Mouse (Mus musculus): ENCODE data around the gene Prm2.

The Prm2 gene

GRCm38 (mm10) chr16:10796034-10796433, at the start of gene Prm2:
Prm2 (minus strand) TSS chr16:10796134.
- no peak for DNase-seq

- no peak for DNase-seq
Measured at GRCm38 (mm10) chr16:10844319-10844670, 48.4 kb upstream of the Prm2 start.

- DNase-seq = peak; percentile 67 to 82
Measured at GRCm38 (mm10) chr16:10843486-10844318, 47.8 kb upstream of the Prm2 start.

- no peak for DNase-seq
Measured at GRCm38 (mm10) chr16:10842282-10842855, 46.4 kb upstream of the Prm2 start.

GRCm38 (mm10) chr16:10840018-10840417, 44.1 kb upstream of the Prm2 start:
- no peak for DNase-seq

- peak; percentile 43 to 46 for DNase-seq
Measured at GRCm38 (mm10) chr16:10838487-10839245, 42.7 kb upstream of the Prm2 start.

- no peak for DNase-seq
Measured at GRCm38 (mm10) chr16:10837903-10838302, 42.0 kb upstream of the Prm2 start.

- no peak for DNase-seq
Measured at GRCm38 (mm10) chr16:10837250-10837649, 41.3 kb upstream of the Prm2 start.

GRCm38 (mm10) chr16:10836388-10836787, 40.5 kb upstream of the Prm2 start:
- DNase-seq = no peak

- peak; percentile 90 to 91 for DNase-seq
Measured at GRCm38 (mm10) chr16:10834911-10835587, 39.1 kb upstream of the Prm2 start, which contains the start of gene Rmi2. Rmi2 (plus strand) TSS chr16:10835059.

- no peak for DNase-seq
Measured at GRCm38 (mm10) chr16:10834542-10834910, 38.6 kb upstream of the Prm2 start.

GRCm38 (mm10) chr16:10828461-10828805, 32.5 kb upstream of the Prm2 start:
- DNase-seq = no peak

- no peak for DNase-seq
Measured at GRCm38 (mm10) chr16:10827766-10828460, 32.0 kb upstream of the Prm2 start.

- no peak for DNase-seq
Measured at GRCm38 (mm10) chr16:10827269-10827668, 31.3 kb upstream of the Prm2 start.

- no peak for DNase-seq
Measured at GRCm38 (mm10) chr16:10825840-10826239, 29.9 kb upstream of the Prm2 start.

GRCm38 (mm10) chr16:10824536-10824935, 28.6 kb upstream of the Prm2 start:
- DNase-seq = no peak

GRCm38 (mm10) chr16:10821387-10821786, 25.5 kb upstream of the Prm2 start:
- DNase-seq = no peak

GRCm38 (mm10) chr16:10819966-10820365, 24.0 kb upstream of the Prm2 start:
- no peak for DNase-seq

GRCm38 (mm10) chr16:10818579-10819135, 22.7 kb upstream of the Prm2 start:
- DNase-seq = no peak

GRCm38 (mm10) chr16:10814864-10815263, 18.9 kb upstream of the Prm2 start:
- peak; percentile 45 to 81 for DNase-seq

GRCm38 (mm10) chr16:10813726-10814125, 17.8 kb upstream of the Prm2 start:
- DNase-seq = no peak

GRCm38 (mm10) chr16:10812865-10813371, 17.0 kb upstream of the Prm2 start, which contains the start of gene Gm11172:
Gm11172 (plus strand) TSS chr16:10812915.
- DNase-seq = no peak
